Mouse (Mus musculus) regulatory T cell (primary cell): ENCODE data around the gene Olfr979.
"Not testable (repeated sequence)": the region's sequence is repeated elsewhere in the genome, so short reads cannot be mapped to it uniquely, and the experiment has no call there.

Experiments
- in situ Hi-C: fragments of 300-600 bp; cut with MboI, MseI; formaldehyde crosslinking; loops from one replicate; pipeline ENCODE4 v1.15.1; 2025; ENCODE audit warnings: high pct_unique_total_duplicates

The Olfr979 gene

GRCm38 (mm10) chr9:40003365-40003764, at the start of gene Olfr979:
Gene Olfr979, minus strand, starts transcription at chr9:40003465.
- in situ Hi-C loops, result no loop called here

- in situ Hi-C loops, result no loop called here
These were observed 46.9 kb upstream of the Olfr979 start for GRCm38 (mm10) chr9:40050138-40050537.

DNA sequence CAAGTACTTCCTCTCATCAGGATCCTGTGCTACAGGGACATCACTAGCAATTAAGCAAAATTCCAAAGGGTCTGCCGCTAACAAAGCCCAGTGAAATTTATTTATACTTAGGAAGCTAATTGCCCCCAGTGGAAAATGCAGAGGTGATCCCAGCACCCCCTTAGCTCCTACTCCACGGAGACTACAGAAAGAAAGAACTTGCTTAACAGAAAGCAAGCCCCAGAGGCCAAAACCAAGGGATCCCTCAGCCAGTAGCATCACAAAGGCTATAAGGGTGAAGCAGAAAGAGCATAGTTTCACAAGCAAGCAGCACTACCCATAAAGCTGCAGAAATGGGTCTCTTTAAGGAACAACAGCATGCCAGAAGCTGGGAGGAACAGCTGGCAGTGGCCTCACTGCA, 17.9 kb upstream of the Olfr979 start, which contains the start of gene Olfr981:
Gene Olfr981 (plus strand): TSS at position 301 of the 400 bp plus-strand sequence.
- in situ Hi-C loops, result no loop called here

DNA sequence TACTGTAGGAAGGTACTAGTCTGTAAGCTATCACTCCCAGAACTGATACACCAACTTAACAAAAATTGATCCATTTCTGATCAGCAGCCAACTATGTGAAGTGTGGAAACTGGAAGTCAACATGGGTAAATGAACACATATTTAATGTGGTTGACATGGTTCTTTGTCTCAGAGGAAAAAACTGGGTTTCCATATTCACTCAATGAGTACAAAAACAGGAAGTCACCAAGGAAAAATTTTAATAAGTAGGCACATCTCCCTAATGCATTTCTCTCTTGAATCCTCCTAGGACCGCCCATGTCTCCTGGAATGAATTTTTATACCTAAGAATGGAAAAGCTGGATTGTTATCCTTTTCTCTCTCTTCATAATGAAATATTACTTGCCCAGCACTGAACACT, 6.2 kb upstream of the Olfr979 start, which contains the start of gene Olfr980:
Gene Olfr980 (minus strand): TSS at position 101 of the 400 bp plus-strand sequence.
- in situ Hi-C loops, result no loop called here

DNA sequence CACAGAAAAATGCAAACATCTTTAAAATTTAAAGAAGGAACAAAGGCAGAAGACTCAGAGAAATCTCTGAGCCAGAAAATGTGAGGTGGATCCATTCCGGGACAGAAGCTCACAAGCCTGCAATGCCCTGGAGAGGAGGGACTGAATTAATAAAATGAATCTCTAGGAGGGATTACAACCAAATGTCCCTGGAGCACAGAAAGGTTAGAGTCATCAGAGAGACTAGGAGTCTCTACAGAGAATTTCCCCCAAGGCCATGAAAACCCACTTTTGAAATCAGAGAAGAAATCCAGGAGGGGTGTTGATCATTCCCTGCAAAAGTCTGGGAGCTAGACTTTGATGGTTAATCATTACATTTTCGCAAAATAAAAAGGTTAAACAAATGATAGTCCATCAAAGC, 11.5 kb downstream of the Olfr979 start, which contains the start of gene Olfr978:
Gene Olfr978 (plus strand): TSS at position 301 of the 400 bp plus-strand sequence.
- in situ Hi-C loops, result no loop called here

DNA sequence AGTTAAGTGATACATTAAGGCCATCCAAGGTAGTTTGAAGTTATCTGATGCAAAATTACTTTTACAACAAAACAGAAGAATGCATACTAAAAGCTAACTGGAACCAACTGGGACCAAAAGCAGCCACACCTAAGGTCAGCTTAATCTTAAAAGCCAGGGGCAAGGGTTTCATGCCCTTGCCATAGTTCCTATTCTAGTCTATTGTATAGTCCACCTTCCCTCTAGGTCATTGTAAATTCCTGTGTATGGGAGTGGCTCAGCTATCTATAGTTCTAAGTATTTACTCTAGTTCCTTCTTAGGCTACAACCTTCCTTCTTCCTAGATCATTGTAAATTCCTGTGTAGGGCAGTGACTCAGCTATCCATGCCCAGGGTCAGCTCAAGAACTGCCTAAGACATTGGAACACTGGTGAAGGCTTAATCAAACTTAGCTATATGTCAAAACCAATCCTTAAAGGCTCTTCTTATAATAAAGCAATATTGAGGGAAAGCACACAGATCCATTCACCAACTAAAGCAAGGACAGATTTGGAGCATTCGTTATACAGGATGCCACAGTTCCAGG, 26.6 kb downstream of the Olfr979 start:
- in situ Hi-C loops, result not testable (repeated sequence)

GRCm38 (mm10) chr9:39961033-39961432, 42.2 kb downstream of the Olfr979 start, which contains the start of gene Olfr976:
Gene Olfr976, minus strand, starts transcription at chr9:39961133.
- in situ Hi-C loops, result not testable (repeated sequence)

GRCm38 (mm10) chr9:39951946-39952345, 51.3 kb downstream of the Olfr979 start, which contains the start of gene Olfr975:
Gene Olfr975, minus strand, starts transcription at chr9:39952046.
- in situ Hi-C loops, result no loop called here
